Mouse (Mus musculus) kidney, adult 2 months (tissue): ENCODE measurements around the gene Fate1.

Source experiments
- CTCF ChIP-seq: fragments of 200-500 bp; conservative IDR thresholded peaks from 2 replicates; pipeline ENCODE4 v1.5.1; 2011; ENCODE audit warnings: low read depth, mild to moderate bottlenecking, control low read depth, low read length, moderate library complexity, mixed read lengths; ENCODE audit not compliant: insufficient read depth, insufficient read length
- POLR2A ChIP-seq: fragments of 200-500 bp; IDR thresholded peaks from one replicate; pipeline ENCODE4 v1.6.1; 2011; ENCODE audit warnings: low read depth, low read length, control low read depth

DNA sequence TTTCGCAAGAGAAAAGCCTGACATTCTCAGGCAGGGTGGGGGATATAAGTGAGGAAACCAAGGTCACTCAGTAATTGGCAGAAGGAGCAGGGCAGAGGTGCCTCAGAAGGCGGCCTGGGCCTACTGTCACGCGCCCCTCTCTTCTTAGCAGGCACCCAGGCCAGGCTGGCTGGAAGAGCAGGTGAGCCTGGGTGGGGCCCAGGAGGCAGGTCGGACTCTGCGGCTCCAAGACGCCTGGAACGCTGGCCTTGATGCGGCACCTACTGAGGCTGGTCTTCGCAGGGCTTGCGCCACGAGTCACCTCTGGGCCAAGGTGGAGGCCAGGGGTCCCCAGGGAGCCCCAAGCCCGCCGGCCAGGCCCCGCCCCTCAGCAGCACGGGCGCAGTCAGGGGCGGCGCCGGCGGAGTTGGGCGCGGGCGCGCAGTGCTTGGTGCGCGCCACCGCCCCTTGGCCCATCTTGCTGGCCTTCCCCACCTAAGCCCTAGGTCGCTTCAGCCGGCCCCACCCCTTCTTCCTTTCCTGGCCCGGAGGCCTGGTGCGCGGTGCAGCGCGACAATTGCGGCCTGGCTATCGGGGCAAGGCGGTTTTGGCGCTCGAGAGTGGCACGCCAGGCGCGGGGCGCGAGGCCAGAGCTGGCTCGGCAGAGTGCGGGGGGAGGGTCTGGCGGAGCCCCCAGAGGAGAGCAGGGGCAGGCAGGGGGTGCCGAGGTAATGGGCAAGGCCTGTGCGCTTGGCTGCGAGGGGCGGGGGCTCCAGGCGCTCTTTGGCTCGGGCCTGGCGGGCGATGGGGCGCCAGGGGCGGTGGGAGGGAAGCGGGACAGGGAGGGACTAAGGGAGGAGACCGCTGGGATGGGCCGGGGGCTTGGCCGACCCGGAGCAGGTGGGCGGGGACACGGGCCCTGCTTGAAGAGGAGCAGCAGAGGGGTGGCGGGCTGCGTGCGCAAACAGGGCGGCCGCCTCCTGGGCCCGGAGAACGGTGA is 10.4 kb upstream of the Fate1 start, which contains the start of gene Prrg3:
- TF ChIP-seq CTCF = no peak
- no peak for TF ChIP-seq POLR2A
